Mouse (Mus musculus): ENCODE data around the gene Fam117a.

The Fam117a gene

GRCm38 (mm10) chr11:95367011-95367735 lies 30.4 kb downstream of the Fam117a start:
- DNase-seq, result peak; percentile 65 to 77

- DNase-seq, result no peak
These were observed 31.5 kb downstream of the Fam117a start for GRCm38 (mm10) chr11:95368231-95368823.

- DNase-seq, result no peak
These were observed 32.1 kb downstream of the Fam117a start for GRCm38 (mm10) chr11:95368871-95369270.

GRCm38 (mm10) chr11:95369964-95370890 lies 33.4 kb downstream of the Fam117a start:
- DNase-seq, result no peak

GRCm38 (mm10) chr11:95371182-95371581 lies 34.4 kb downstream of the Fam117a start:
- DNase-seq, result no peak

- DNase-seq, result no peak
These were observed 42.1 kb downstream of the Fam117a start for GRCm38 (mm10) chr11:95378926-95379325.

GRCm38 (mm10) chr11:95379552-95379951 lies 42.7 kb downstream of the Fam117a start:
- DNase-seq, result no peak

- no peak for DNase-seq
These were observed 43.9 kb downstream of the Fam117a start for GRCm38 (mm10) chr11:95380711-95381110.

- DNase-seq, result no peak
These were observed 44.3 kb downstream of the Fam117a start for GRCm38 (mm10) chr11:95381146-95381545.

GRCm38 (mm10) chr11:95383331-95383986 lies 46.6 kb downstream of the Fam117a start:
- DNase-seq, result no peak

- DNase-seq, result no peak
These were observed 47.1 kb downstream of the Fam117a start for GRCm38 (mm10) chr11:95384004-95384318.

GRCm38 (mm10) chr11:95384319-95384972 lies 47.6 kb downstream of the Fam117a start, which contains the start of gene Slc35b1:
Gene Slc35b1 (plus strand): TSS chr11:95384692.
- DNase-seq, result peak; percentile 81 to 93

- DNase-seq, result no peak
These were observed 48.1 kb downstream of the Fam117a start for GRCm38 (mm10) chr11:95384973-95385320.

- no peak for DNase-seq
These were observed 50.5 kb downstream of the Fam117a start for GRCm38 (mm10) chr11:95387354-95387753.

GRCm38 (mm10) chr11:95389006-95389405 lies 52.2 kb downstream of the Fam117a start:
- no peak for DNase-seq

GRCm38 (mm10) chr11:95390420-95390819 lies 53.6 kb downstream of the Fam117a start:
- DNase-seq, result no peak

GRCm38 (mm10) chr11:95391201-95391600 lies 54.4 kb downstream of the Fam117a start:
- DNase-seq, result no peak

- no peak for DNase-seq
These were observed 54.9 kb downstream of the Fam117a start for GRCm38 (mm10) chr11:95391743-95392142.

GRCm38 (mm10) chr11:95392223-95392667 lies 55.4 kb downstream of the Fam117a start:
- DNase-seq, result peak; percentile 48 to 56

- DNase-seq, result peak in 1 of 2 experiments; percentile 45
These were observed 56.1 kb downstream of the Fam117a start for GRCm38 (mm10) chr11:95392708-95393499.

GRCm38 (mm10) chr11:95393500-95393816 lies 56.6 kb downstream of the Fam117a start:
- DNase-seq, result no peak

GRCm38 (mm10) chr11:95394112-95394511 lies 57.3 kb downstream of the Fam117a start:
- no peak for DNase-seq
